Mouse (Mus musculus): ENCODE results near the gene Tsn.

Tsn gene

GRCm38 (mm10) chr1:118311622-118312326 lies at the start of gene Tsn:
Gene Tsn, minus strand, starts transcription at chr1:118311739.
- DNase-seq, result no peak

- no peak for DNase-seq
Observed at GRCm38 (mm10) chr1:118359071-118359761, 47.7 kb upstream of the Tsn start.

DNA sequence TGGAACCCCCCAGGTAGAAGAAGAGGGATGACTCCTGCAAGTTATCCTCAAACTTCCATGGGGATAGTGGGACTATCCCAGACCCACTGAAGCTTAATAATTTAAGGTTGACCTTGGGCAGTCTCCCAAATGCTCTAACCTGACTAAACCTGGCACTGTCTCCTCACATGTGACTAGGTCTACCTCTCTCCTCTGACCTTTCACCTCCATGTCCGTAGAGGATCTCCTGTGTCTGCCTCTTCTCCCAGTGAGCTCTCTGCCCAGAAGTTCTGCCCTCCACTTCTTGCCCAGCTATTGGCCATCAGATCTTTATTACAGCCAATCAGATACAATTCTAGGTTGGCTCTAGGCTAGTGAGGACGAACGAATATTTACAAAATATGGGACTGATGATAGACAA lies 38.4 kb upstream of the Tsn start:
- no peak for DNase-seq

GRCm38 (mm10) chr1:118343649-118344435 lies 32.3 kb upstream of the Tsn start:
- peak; percentile 34 for DNase-seq

GRCm38 (mm10) chr1:118337921-118338320 lies 26.4 kb upstream of the Tsn start:
- DNase-seq, result no peak

- no peak for DNase-seq
Observed at GRCm38 (mm10) chr1:118335847-118336246, 24.3 kb upstream of the Tsn start.

- no peak for DNase-seq
Observed at GRCm38 (mm10) chr1:118334749-118335713, 23.5 kb upstream of the Tsn start.

GRCm38 (mm10) chr1:118321661-118322201 lies 10.2 kb upstream of the Tsn start, which contains the start of gene Nifk:
Gene Nifk, plus strand, starts transcription at chr1:118321839.
- DNase-seq, result peak; percentile 97

GRCm38 (mm10) chr1:118320696-118321095 lies 9.2 kb upstream of the Tsn start:
- no peak for DNase-seq

DNA sequence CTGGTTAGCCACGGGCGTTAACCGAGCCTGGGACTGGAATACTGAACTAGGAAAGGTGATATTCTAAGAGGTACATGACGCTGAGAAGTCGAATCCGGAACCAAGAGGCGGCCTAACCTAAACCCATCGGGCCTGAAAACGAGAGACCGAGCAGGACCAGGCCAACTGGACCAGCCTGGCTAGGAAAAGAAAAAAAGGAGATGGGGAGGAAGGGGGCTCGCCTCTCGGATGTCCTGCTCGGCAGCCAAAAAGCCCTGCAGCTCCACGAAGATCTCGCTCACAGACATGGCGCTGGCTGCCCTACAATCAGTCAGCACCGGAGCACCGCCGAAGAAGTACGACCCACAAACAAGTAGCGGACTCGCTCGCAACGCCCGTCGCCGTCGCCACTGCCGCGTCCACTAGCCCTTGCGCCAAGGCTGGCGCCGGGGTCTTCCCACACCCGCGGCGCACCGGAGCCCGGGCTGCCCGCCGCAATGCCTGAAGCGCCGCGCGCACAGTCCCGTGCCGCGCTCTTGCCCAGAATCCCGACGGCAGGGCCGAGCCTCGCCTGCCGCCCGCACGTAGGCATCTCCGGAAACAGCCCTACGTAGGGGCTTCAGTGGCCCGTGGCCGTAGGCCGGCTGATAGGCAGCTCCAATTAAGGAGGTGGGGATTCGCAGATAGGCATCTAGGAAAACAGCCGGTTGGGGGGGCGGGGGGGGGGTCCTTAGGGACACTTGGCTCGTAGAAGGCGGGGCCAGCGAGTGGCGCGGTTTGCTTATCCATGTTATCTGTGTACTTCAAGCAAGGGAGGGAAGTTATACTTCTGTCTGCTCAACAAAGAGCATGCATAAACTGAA lies 538 bp downstream of the Tsn start:
- peak; percentile 95 for DNase-seq

- DNase-seq, result no peak
Observed at GRCm38 (mm10) chr1:118297719-118298118, 13.8 kb downstream of the Tsn start.

GRCm38 (mm10) chr1:118296673-118297072 lies 14.9 kb downstream of the Tsn start:
- no peak for DNase-seq

- no peak for DNase-seq
Observed at GRCm38 (mm10) chr1:118294826-118295225, 16.7 kb downstream of the Tsn start.

GRCm38 (mm10) chr1:118294192-118294591 lies 17.3 kb downstream of the Tsn start:
- no peak for DNase-seq

DNA sequence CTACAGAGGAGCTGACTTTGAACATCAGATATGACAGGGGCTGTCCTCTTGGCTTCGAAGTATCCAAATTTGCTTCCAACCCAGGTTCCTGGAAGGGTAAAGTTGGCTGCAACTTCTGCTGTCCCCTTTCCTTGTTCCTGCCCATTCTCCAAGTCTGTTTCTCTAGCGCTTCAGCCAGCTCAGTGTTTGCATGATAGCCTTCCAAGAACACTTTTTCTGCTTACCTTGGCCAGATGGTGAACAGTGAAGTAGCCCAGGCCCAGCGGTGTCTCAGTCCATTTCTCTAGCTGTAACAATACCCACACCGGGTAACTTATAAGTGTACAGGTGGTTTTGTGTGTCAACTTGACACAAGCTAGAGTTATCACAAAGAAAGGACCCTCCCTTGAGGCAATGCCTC lies 19.2 kb downstream of the Tsn start:
- no peak for DNase-seq

GRCm38 (mm10) chr1:118275139-118275538 lies 36.4 kb downstream of the Tsn start:
- DNase-seq, result peak; percentile 60

DNA sequence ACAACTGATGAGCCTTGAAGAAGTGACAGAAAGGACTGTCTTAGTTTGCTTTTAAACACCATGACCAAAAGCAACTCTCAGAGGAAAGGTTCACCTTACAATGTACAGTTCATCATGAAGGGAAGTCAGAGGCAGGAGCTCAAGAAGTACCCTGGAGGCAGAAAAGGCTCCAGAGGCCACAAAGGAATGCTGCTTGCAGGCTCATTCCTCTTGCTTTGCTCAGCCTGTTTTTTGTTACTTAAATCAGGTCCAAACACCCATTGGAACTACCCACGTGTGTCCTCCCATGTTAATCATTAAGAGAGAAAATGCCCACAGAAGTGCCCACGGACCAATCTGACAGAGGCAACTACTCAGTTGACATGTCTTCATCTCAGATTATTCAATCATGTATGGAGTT lies 59.6 kb downstream of the Tsn start:
- DNase-seq, result no peak
